Mouse (Mus musculus) forebrain, embryonic 10.5 days (tissue): ENCODE measurements at regions not wholly inside any gene's neighbourhood (a gene's known extent, or its start where the extent isn't known, plus 50 kb on each side); places are given as distances from the start of the nearest gene placed in this dataset.

Experiments used
- DNase-seq: peaks from one replicate; pipeline ENCODE4 v3.0.0-alpha.2; 2017; ENCODE audit warnings: low spot score; ENCODE audit errors: extremely low spot score
- H3K27ac ChIP-seq: fragments of 300-500 bp; sonication (generic); 2 replicates; pipeline ENCODE4 v1.5.1; 2016; ENCODE audit warnings: mild to moderate bottlenecking
- H3K27me3 ChIP-seq: fragments of 300-500 bp; sonication (generic); 2 replicates; pipeline ENCODE4 v1.6.1; 2016; ENCODE audit warnings: mild to moderate bottlenecking; ENCODE audit not compliant: poor library complexity, severe bottlenecking
- H3K36me3 ChIP-seq: fragments of 300-500 bp; sonication (generic); replicated peaks from 2 replicates; pipeline ENCODE4 v1.6.1; 2016; ENCODE audit warnings: mild to moderate bottlenecking, moderate library complexity
- H3K4me1 ChIP-seq: fragments of 300-500 bp; sonication (generic); 2 replicates; pipeline ENCODE4 v1.6.1; 2016
- H3K4me3 ChIP-seq: fragments of 300-500 bp; sonication (generic); 2 replicates; pipeline ENCODE4 v1.5.1; 2016; ENCODE audit warnings: mild to moderate bottlenecking, moderate library complexity
- H3K9me3 ChIP-seq: fragments of 300-500 bp; sonication (generic); 2 replicates; pipeline ENCODE4 v1.6.1; 2016; ENCODE audit warnings: mild to moderate bottlenecking, moderate library complexity
- whole genome bisulfite sequencing: fragments of 180-500 bp; shearing (Covaris S2); methylation state at CpG from one replicate; pipeline ENCODE4 v1.1.7; 2016; 5-methylcytosine and 5-hydroxymethylcytosine counted together

DNA sequence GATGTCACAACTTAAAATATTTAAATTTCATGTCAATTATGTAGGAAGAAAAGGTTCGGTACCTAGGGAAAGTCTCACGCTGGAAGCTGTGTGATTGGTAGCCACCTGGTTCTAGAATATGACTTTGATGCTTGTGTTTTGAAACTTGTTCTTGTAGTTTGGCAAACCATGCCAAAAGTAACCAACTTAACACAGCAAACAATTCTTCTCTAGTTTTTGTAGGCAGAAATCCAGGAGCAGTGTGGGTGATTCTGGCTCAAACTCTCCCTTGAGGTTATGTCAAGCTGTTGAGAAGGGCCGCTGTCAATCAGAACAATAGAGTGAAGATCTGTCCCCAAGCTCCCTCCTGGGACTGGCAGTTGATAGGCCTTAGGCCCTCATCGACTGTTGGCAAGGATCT is 163.5 kb downstream of the Gm9376 start:
- Histone ChIP-seq H3K27ac (no peak overlapping the region), H3K27me3 (peaks cover 77% of the 10 kb centered on the region), H3K36me3 (no peaks in the 10 kb centered on the region), H3K4me3 (no peak overlapping the region), H3K9me3 (no peaks in the 10 kb centered on the region), H3K4me1 (peaks cover 44% of the 10 kb centered on the region)
- no peak for DNase-seq
- 92% methylated on average over 4 of the region's 4 CpGs for WGBS

DNA sequence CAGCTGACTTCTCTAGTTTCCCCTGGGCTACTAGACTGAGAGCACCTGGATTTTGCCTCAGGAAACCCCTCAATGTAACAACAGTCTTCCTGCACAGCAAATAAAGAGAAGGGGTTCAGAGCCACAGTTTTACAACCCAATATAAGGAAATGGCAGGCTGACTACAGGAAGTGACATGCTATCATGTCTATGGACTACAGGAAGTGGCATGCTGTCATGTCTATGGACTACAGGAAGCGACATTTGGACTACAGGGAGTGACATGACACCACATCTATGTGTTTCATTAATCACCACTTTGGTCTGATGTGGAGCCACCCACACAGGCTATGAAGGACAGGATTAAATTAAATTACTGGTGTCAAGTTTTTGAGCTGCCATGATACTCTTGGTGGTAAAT is 164.0 kb downstream of the Gm9376 start:
- Histone ChIP-seq H3K9me3 (no peaks in the 10 kb centered on the region), H3K4me1 (peaks cover 48% of the 10 kb centered on the region), H3K27me3 (peaks cover 77% of the 10 kb centered on the region), H3K27ac (no peak overlapping the region), H3K4me3 (no peak overlapping the region), H3K36me3 (no peaks in the 10 kb centered on the region)
- WGBS = 87% methylated on average over 1 of the region's 1 CpGs
- DNase-seq = no peak

DNA sequence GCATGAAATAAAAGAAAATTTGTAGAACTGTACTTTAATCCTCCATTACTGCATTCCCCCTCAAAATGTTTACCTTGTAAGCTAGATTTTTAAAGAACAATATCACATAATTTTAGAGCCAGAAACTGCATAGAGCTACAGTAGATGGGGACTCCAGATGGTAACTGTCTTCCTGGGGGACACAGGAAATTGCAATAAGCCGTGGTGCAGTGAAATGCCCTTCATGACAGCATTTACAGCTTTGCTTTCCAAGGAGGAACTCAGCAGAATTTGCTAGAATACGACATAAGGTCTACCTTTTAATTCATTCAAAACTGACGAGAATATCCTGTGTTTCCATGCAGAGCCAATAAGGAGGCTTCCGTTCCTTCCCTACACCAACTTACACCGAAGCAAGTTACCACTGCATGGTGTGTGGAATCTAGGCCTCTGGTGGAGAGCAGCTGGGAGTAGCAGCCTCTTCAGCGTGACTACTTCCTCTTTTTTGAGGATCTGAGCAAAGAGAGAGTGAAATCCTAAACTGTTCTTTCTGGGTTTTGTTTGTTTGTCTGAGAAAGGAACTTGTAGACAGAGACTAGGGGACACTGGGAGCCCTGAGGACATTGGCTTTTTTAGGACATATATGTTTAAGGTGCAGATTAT is 164.6 kb downstream of the Gm9376 start:
- peaks cover 48% of the 10 kb centered on the region for H3K4me1 ChIP-seq
- WGBS = 87% methylated on average over 6 of the region's 6 CpGs
- no peak overlapping the region for H3K4me3 ChIP-seq
- H3K36me3 ChIP-seq = no peaks in the 10 kb centered on the region
- H3K27me3 ChIP-seq = peaks cover 75% of the 10 kb centered on the region
- H3K27ac ChIP-seq = no peak overlapping the region
- DNase-seq = no peak
- no peaks in the 10 kb centered on the region for H3K9me3 ChIP-seq
